In the genomic region with DNA sequence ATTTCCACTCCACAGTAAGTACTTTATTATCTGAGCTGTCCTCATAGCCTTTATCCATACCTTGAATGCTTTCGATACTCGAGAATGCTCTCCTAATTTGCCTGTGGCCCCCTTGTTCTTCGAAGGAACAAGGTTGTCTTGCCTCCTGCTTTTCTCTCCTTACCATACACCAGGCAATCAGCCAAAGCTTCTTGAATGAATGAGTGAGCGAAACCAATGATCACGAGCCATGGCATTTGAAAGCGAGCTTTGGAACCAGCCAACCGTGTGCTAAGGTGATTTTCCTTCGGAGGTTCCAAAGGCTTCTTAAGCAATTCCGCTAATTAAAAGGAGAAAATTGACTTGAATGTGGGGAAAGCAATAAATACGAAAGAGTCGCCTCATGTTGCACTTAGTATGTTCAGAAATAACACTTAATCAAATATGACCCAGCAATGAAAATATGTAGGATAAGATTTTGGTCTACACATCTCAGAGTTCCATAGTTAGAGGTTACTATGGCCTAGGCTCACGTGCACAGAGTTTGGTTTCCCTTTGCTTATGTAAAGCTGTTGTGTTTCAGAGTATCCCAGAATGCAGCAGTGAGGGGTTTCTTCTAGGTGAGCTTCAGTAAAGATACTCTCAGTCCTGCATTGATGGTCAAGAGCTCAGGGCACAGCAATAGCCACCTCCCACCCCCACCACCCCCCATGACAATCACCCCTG, we compare ENCODE assay signal across 12 mouse cellular contexts.
DNase-seq lines count a peak whose midpoint lies in the region; ATAC-seq lines count a peak whose summit lies in the region.
"Had no signal": no experiment of that assay in that cellular context is flagged by ENCODE, and none has a peak within 500 bp of the region (broad histone marks: within the 10 kb centered on the region; RNA-seq: fewer than 3 reads in every experiment).

No protein-coding gene starts in this region.

- ATAC-seq in embryonic facial prominence, embryonic 12.5 days (ENCODE audit: insufficient number of reproducible peaks, insufficient read depth, low FRiP score, low TSS enrichment): no peak
- peak; percentile 69 for ATAC-seq in forebrain, embryonic 12.5 days (ENCODE audit: low FRiP score)
- no peak for ATAC-seq in midbrain, embryonic 15.5 days (replicated peaks)
- ATAC-seq: intestine, embryonic 15.5 days had no signal

- no peak overlapping the region for H3K4me2 ChIP-seq in embryonic facial prominence, embryonic 12.5 days (replicated peaks)
- H3K4me2 ChIP-seq in forebrain, embryonic 12.5 days: peak overlapping the region; percentile 26; the same call in 1 of the 2 replicates
- no peak overlapping the region for H3K4me2 ChIP-seq in midbrain, embryonic 15.5 days
- H3K4me2 ChIP-seq: heart, embryonic 11.5 days; intestine, embryonic 15.5 days had no signal

- WGBS in embryonic facial prominence, embryonic 12.5 days: 78% methylated on average over 12 of the region's 12 CpGs
- WGBS in forebrain, embryonic 12.5 days: 14% methylated on average over 12 of the region's 12 CpGs
- 42% methylated on average over 12 of the region's 12 CpGs for WGBS in midbrain, embryonic 15.5 days

- DNase-seq in kidney, adult 8-10 months: peak; percentile 32 to 61
- no peak for DNase-seq in gastrocnemius, postnatal 14 days
- no peak for DNase-seq in heart, adult 9 months (ENCODE audit: low spot score in 2 of 2)
- DNase-seq in thymus, postnatal 10 days (ENCODE audit: low spot score in 2 of 2): no peak
- DNase-seq: cerebellum, adult 2 months; lung, adult 2 months; right cerebral cortex, postnatal 4 days had no signal

- intact Hi-C loops in gastrocnemius, postnatal 14 days (cut with DNase I; ENCODE audit: low total_unique reads): no loop called here

- peaks cover 39% of the 10 kb centered on the region for H3K4me1 ChIP-seq in embryonic facial prominence, embryonic 12.5 days
- peaks cover 74% of the 10 kb centered on the region for H3K4me1 ChIP-seq in forebrain, embryonic 12.5 days
- peaks cover 34% of the 10 kb centered on the region for H3K4me1 ChIP-seq in midbrain, embryonic 15.5 days

- no peaks in the 10 kb centered on the region for H3K9me3 ChIP-seq in embryonic facial prominence, embryonic 12.5 days
- H3K9me3 ChIP-seq in forebrain, embryonic 12.5 days: no peaks in the 10 kb centered on the region
- no peaks in the 10 kb centered on the region for H3K9me3 ChIP-seq in midbrain, embryonic 15.5 days
- H3K9me3 ChIP-seq: intestine, embryonic 15.5 days had no signal

- H3K4me3 ChIP-seq in embryonic facial prominence, embryonic 12.5 days: no peak overlapping the region
- no peak overlapping the region for H3K4me3 ChIP-seq in forebrain, embryonic 12.5 days (replicated peaks)
- H3K4me3 ChIP-seq in midbrain, embryonic 15.5 days: no peak overlapping the region
- H3K4me3 ChIP-seq: intestine, embryonic 15.5 days had no signal

- H3K27me3 ChIP-seq in embryonic facial prominence, embryonic 12.5 days: no peaks in the 10 kb centered on the region
- no peaks in the 10 kb centered on the region for H3K27me3 ChIP-seq in forebrain, embryonic 12.5 days
- no peaks in the 10 kb centered on the region for H3K27me3 ChIP-seq in midbrain, embryonic 15.5 days (replicated peaks)
- H3K27me3 ChIP-seq: intestine, embryonic 15.5 days had no signal

- H3K36me3 ChIP-seq in embryonic facial prominence, embryonic 12.5 days: no peaks in the 10 kb centered on the region
- no peaks in the 10 kb centered on the region for H3K36me3 ChIP-seq in forebrain, embryonic 12.5 days (replicated peaks)
- H3K36me3 ChIP-seq in midbrain, embryonic 15.5 days (replicated peaks): no peaks in the 10 kb centered on the region
- H3K36me3 ChIP-seq: intestine, embryonic 15.5 days had no signal

- H3K9ac ChIP-seq in embryonic facial prominence, embryonic 12.5 days: no peak overlapping the region
- no peak overlapping the region for H3K9ac ChIP-seq in forebrain, embryonic 12.5 days
- H3K9ac ChIP-seq in midbrain, embryonic 15.5 days: no peak overlapping the region
- H3K9ac ChIP-seq: intestine, embryonic 15.5 days had no signal

- peak overlapping the region; percentile 74 for H3K27ac ChIP-seq in embryonic facial prominence, embryonic 12.5 days
- H3K27ac ChIP-seq in forebrain, embryonic 12.5 days: peak overlapping the region; percentile 95
- 0 out of 2 replicates have a peak overlapping the region, but pooled peaks have one; percentile 14 for H3K27ac ChIP-seq in midbrain, embryonic 15.5 days
- H3K27ac ChIP-seq: intestine, embryonic 15.5 days had no signal

Comparison
In these comparisons a context has a peak if more than half of its experiments do, and no peak if none do; other contexts are left out.
1. H3K27ac ChIP-seq: peak in every context shown above with its lines; median percentile 95 in forebrain, embryonic 12.5 days; 74 in embryonic facial prominence, embryonic 12.5 days; 14 in midbrain, embryonic 15.5 days.
2. DNase-seq: peak in kidney, adult 8-10 months (2 of 2); none in gastrocnemius, postnatal 14 days (single experiment), heart, adult 9 months (0 of 2) and thymus, postnatal 10 days (0 of 2).